Mouse (Mus musculus) adrenal gland, postnatal 25 days (tissue): ENCODE data around the gene Lyrm9. TPM values are rescaled to one million over a fixed set of nuclear protein-coding genes. Genes with fewer than 3 reads are reported as not detected.
"Not testable (repeated sequence)": the region's sequence is repeated elsewhere in the genome, so short reads cannot be mapped to it uniquely, and the experiment has no call there.

Experiments used
- DNase-seq: peaks from one replicate; pipeline ENCODE4 v3.0.0; 2021; ENCODE audit warnings: mixed read lengths
- total RNA-seq: library from RNA; stranded (reverse); gene quantifications from 2 replicates; pipeline ENCODE4 v1.2.3, GENCODE M21; 2021

Lyrm9 gene
- total RNA-seq, 1 experiment from 2014 or later: 59.0 TPM

DNA sequence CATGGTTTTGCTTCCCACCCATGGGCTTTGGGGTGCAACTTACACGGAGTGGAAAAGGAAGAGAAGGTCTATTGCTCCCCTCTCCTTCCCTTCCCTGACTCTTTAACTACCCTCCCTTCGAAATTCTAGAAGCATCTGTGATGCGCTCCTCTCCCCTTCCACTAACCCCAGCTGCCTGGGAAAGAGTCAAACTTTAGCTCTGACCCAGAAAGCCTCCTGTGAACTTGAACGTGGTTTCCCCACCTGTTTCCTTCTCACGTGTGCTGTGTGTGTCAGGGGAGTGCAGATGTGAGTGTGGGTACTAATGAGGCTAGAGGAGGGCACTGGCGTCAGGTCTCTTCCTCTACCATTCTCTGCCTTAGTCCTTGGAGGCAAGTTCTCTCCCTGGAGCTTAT lies 25.5 kb downstream of the Lyrm9 start:
- no peak for DNase-seq

DNA sequence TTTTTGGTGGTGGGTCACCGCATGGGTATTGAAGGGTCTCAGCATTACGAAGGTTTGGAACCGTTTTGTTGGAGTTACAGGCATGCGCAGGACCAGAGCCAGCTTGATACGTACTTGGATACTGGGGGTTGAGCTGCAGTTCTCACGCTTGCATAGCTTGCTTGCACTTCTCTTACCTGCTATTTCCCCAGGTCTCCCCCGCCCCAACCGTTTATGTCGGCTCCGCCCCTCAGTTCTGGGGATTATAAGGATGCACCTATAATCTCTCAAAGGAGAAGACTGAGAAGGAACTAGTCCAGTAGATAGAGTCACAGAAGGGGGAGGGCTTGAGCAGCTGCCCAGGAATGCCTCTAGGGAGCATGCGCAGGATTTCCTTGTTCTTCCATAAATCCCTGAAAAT lies 26.1 kb downstream of the Lyrm9 start:
- DNase-seq: no peak

DNA sequence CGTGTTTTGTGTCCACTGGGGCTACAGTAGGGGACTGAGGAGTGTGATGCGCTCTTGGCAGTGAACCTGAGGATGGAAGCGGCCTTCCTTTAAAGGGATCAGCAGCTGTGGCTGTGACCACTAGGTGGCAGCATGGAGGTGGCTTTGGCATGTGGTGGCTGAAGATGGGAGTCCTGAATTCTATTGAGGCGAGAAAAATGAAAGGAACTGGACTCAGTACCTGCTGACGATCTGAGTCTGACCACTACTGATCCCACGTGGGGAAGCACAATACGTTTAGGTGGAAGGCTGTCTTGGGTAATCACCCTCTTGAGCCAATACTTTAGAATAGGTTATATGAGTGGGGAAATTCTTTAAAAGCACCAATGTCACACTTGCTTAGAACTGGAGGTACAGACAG lies 29.9 kb downstream of the Lyrm9 start:
- DNase-seq: peak; percentile 84

DNA sequence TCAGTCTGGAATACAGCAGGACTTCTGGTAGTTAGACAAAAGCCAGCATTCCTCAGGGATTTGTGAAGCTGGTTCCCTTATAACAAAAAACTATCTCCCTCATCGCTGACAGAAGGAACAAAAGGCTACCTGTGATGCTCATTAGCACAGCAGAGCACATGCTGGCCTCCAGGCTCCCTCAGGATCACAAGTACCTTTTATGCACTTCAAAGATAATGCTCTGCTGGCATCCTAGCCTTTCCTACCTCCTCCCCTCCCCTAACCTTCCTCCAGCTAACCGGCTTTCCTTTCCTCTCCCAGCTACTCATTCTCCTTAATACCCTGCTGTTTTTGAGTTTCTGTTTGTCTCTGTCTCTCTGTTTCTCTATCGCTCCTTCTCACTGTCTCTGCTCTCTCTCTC lies 31.2 kb downstream of the Lyrm9 start:
- DNase-seq: no peak

DNA sequence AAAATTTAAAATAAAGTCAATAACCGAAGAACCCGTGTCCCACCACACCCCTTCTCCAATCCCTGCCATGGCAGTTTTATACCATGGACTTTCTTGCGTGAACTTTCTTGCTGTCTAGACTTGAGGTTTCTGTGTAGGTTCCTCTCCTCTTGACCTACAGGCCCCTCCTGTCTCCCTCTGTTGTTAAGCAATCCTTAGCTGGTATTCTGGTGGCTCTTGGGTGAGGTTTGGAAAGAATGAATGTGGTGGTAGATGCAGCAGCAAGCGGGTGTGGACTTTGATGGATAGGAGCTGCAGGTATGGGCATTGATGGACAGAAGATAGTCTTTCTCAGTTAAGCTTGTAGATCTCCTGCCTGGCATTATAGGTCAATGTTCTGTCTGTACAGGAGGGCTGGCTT lies 37.5 kb downstream of the Lyrm9 start:
- DNase-seq: no peak

DNA sequence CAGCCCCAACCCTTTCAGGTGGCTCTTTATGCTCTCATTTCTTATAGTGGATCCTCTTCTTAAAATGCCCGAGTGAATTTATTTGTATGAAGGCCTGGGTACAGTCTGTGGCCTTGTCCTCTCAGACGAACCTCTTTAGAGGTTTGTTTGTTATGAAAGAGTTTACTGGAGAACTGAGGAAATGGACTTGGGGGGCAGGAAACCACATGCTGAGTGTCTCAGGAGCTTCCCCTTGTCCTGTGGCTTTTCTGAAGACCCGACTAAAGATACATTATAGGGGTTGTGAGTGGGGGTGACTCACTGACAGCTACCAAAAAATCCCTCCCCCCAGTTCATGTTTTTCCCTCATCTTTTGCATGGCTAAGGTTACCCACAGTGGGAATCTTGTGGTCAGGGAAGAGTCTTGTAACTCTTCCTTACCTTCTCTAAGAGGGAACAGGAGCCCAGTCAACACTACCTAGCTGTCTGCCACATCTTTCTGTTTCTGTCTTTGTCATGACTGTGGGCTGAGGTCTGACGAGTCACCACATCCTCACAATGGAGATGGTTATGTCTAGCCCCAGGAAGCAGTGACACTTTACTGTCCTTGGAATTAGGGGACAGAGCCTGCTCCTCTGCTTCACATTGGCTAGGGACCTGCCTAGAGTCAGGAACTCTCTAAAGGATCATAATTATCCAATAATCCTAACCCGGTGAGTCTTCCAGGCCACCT lies 38.3 kb downstream of the Lyrm9 start:
- no peak for DNase-seq

DNA sequence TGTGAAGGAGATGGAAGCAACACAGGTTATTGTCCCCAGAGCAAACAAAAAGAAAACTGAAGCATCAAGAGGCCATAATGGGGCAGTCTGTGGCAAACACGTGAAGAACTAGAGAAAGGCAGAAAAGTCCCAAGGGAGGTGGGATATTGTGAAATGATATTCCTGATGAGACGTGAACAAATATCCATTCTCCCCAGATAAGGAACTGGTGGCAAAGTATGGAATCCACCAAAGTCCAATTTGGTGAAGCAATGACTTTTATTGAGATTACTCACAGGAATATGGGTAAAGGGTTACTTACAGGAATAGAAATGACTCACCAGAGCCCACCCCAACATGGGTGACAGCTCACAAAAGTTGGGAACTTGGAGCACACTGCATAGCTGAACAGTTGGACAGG lies 38.9 kb downstream of the Lyrm9 start:
- no peak for DNase-seq

DNA sequence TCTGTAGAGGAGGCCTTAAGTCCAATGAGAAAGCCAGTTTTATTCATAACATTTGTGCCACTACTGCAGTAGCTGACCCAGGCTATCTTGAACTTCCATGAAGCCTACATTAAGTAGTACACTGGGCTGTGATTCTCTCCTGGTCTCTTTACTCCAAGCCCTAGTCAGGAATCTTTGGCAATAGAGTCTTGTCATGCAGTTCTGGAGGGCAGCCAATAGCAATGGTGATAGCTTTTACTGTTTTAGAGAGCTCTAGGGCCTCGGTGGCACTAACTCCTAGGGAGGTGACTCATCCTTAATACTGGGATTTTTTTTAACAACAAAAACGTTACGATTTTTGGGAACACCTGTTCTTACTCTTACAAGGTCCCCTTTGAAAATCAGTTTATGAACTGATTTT lies 40.1 kb downstream of the Lyrm9 start:
- DNase-seq: no peak

DNA sequence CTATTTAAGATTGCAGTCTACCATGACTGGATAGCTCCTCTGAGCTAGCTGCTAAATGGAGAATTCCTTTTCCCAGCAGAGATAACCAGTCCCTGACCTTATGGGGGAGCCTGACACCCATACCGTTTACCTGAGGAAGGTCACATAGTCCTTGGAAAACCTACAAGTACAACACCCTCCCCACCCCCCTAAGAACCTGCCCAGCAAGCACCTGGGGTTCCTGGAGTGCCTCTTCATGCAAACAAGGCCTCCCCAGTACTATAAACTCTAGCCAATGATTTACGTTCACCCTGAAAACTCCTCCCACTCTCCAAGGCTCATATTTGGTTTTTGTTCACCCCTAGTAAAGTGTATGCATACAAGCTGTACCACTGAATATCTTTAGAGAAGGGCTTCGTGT lies 41.3 kb downstream of the Lyrm9 start:
- DNase-seq: no peak

DNA sequence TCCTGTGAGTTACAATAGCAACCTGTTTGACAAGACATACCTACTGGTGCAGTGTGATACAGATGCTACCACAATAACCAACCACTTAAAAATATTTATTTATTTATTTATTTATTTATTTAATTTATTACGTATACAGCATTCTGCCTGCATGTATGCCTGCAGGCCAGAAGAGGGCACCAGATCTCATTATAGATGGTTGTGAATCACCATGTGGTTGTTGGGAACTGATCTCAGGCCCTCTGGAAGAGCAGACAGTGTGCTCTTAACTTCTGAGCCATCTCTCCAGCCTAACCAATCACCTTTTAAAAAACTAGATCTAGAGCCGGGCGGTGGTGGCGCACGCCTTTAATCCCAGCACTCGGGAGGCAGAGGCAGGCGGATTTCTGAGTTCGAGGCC lies 42.8 kb downstream of the Lyrm9 start:
- not testable (repeated sequence) for DNase-seq

DNA sequence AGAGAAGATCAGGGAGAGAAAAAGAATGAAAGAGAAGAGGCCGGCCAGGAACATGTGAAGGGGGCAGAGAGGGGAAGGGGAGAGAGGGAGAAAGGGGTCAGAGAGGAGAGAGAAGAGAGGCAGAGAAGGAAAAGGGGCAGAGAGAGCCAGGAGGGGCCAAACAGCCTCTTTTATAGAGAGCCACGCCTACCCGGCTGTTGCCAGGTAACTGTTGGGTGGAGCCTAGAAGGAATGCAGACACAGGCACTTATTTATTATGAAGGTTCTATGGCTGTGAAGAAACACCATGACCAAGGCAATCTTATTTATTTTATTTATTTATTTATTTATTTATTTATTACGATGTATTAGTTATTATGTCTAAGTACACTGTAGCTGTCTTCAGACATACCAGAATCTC lies 44.5 kb downstream of the Lyrm9 start:
- no peak for DNase-seq

DNA sequence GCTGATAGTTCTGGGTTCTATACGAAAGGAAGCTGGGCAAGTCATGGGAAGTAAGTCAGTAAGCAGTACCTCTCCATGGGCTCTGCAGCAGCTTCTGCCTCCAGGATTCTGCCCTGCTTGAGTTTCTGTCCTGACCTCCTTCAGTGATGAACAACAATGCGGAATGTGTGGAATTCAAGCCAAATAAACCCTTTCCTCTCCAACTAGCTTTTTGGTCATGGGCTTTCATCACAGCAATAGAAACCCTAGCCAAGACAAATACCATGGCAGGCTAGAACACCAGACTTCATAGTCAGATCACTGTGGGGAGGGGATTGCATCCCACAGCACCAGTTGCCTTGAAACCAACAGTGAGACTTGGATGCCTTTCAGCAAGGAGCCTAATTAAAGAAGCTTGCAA lies 46.4 kb downstream of the Lyrm9 start:
- no peak for DNase-seq

DNA sequence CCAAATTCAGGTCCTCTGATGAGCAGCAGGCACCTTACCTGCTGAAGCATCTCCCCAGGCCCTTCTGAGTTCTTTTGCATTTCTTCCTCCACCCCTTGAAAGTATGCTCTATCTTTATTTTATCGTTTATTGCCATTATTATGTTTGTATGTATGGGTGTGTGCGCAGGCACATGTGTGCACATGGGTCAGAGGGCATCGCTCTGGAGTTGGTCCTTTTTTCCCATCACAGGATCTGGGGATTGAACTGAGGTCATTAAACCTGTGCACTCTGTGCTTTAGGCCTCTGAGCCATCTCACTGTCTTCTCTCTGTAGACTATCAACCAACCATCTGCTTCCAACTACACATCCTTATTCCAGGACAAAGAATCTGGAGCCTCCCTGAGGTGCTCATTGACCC lies 53.3 kb downstream of the Lyrm9 start:
- DNase-seq: no peak

DNA sequence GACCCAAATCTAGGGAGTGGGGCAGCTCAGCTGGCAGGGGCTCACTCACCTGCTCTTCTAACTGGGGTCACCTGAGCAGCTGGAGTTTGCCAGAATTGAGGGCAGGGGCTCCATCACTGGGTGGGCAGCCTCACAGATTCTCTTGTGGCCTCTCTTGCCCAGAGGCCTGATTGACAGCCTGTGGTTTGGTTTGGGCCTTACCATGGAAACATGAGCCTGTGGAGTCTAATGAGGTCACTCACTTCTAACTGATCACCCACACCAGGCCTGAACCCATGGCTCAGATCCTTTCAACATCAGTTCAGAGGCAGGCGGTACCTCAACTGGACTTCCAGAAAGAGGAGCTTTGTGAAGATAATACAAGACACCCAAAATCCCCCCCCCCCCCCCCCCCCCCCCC lies 60.3 kb downstream of the Lyrm9 start:
- DNase-seq: no peak

DNA sequence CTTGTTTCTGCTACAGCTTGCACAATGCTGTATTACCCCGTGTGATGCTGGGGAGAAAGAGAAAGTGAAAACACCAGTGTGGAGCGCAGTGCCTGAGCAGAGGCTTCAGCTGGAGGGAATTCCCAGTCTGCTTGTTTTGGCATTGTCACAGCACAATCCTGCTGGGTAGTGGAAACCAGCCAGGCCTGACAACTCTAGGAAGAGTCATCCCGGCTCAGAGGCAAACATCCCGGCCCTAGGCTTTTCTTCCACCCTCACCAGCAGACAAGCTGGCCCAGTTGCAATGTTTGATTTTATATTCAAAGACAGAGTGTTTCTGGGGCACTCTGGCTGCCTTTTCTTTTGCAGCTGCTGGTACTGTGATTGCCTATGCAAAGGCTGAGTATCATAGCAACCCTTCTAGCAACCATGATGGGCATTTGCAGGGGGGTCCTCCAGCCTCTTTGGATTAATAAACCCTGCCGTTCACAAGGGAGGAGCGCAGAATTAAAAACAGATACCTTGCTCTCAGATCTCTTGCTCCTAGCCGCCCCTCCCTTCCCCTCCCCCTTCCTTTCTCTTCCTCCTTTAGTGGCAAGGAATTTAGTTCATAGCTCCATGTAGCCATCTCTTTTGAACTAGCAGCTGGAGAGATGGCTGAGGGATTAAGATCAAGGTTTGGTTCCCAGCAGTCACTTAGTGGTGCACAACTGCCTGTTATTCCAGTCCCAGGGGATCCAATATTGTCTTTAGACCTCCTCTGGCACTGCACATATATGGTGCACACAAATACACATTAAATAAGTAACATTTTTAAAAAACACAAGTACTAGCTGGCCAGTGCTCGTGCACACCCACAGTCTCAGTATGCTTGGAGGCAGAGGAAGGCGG lies 61.0 kb downstream of the Lyrm9 start:
- DNase-seq: peak; percentile 75

DNA sequence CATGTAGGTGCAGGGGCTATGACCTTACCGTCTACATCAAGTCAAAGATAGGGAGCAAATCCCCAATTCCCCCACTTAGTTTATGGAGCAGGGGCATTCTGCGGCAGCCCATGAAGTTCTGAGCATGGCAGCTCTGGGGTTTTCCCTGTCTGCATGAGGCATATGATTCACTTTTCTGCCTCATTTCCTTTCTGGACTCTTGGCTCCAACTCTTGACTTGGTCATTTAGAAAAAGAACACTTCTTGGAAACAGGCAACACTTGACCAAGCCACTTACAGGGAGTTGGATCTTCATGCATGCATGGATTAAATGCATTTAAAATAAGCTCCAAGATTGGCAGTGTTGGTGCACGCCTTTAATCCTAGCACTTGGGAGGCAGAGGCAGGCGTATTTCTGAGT lies 62.8 kb downstream of the Lyrm9 start:
- no peak for DNase-seq

Other genes starting within 250 kb of the Lyrm9 start
- 66.5 and 93.9 TPM in 2 replicates for gene Nlk, start 129.2 kb upstream of the Lyrm9 start, total RNA-seq
- gene Ccnq, start 74.9 kb upstream of the Lyrm9 start, total RNA-seq: 66.6 and 73.8 TPM in 2 replicates
- gene Nos2, start 94.2 kb downstream of the Lyrm9 start, total RNA-seq: 2.0 and 2.4 TPM in 2 replicates
- 18.5 and 21.8 TPM in 2 replicates for gene Lgals9, start 158.4 kb downstream of the Lyrm9 start, total RNA-seq